Mouse (Mus musculus) myocyte (in vitro differentiated cells): ENCODE measurements around the gene Hfe. TPM values are rescaled to one million over a fixed set of nuclear protein-coding genes. Genes with fewer than 3 reads are reported as not detected.

ENCODE experiments used
- H3K27me3 ChIP-seq: one replicate; pipeline ENCODE4 v1.6.1; 2011; ENCODE audit not compliant: control insufficient read depth, insufficient read depth, insufficient read length
- H3K36me3 ChIP-seq: one replicate; pipeline ENCODE4 v1.6.1; 2011; ENCODE audit not compliant: control insufficient read depth, insufficient read depth
- H3K4me2 ChIP-seq: one replicate; pipeline ENCODE4 v1.6.1; 2011; ENCODE audit warnings: low read depth, control low read depth
- H3K4me3 ChIP-seq: one replicate; pipeline ENCODE4 v1.5.1; 2011; ENCODE audit warnings: mild to moderate bottlenecking, control low read depth, moderate library complexity
- H3K79me2 ChIP-seq: one replicate; pipeline ENCODE4 v1.6.1; 2011; ENCODE audit not compliant: control insufficient read depth, insufficient read depth
- H3ac ChIP-seq: one replicate; pipeline ENCODE4 v1.6.1; 2011; ENCODE audit not compliant: control insufficient read depth, insufficient read length
- CEBPB ChIP-seq: IDR thresholded peaks from 2 replicates; pipeline ENCODE4 v1.6.1; 2011; ENCODE audit warnings: mild to moderate bottlenecking, moderate library complexity; ENCODE audit not compliant: poor library complexity, insufficient read depth, severe bottlenecking
- E2F4 ChIP-seq: IDR thresholded peaks from one replicate; pipeline ENCODE4 v1.6.1; 2011; ENCODE audit warnings: mild to moderate bottlenecking, control low read depth, moderate library complexity; ENCODE audit not compliant: insufficient read depth
- MAX ChIP-seq: IDR thresholded peaks from one replicate; pipeline ENCODE4 v1.6.1; 2011; ENCODE audit warnings: low read depth, mild to moderate bottlenecking, control low read depth
- MYOD1 ChIP-seq, 3 experiments: IDR thresholded peaks; one replicate each; pipeline ENCODE4 v1.6.1; 2011; ENCODE audit warnings: control low read depth in 2 of 3, low read depth in 2 of 3, mild to moderate bottlenecking in 2 of 3, moderate library complexity in 1 of 3; ENCODE audit not compliant: insufficient read length in 2 of 3, control insufficient read depth in 1 of 3
- MYOG ChIP-seq, 3 experiments: IDR thresholded peaks; one replicate each; pipeline ENCODE4 v1.6.1; 2011; ENCODE audit warnings: control low read depth in 2 of 3, low read depth in 2 of 3, mild to moderate bottlenecking in 2 of 3; ENCODE audit not compliant: insufficient read length in 2 of 3, control insufficient read depth in 1 of 3, insufficient read depth in 1 of 3
- POLR2A ChIP-seq: IDR thresholded peaks from one replicate; pipeline ENCODE4 v1.6.1; 2011; ENCODE audit warnings: low read depth, mild to moderate bottlenecking, control low read depth, moderate library complexity; ENCODE audit not compliant: insufficient read length
- POLR2AphosphoS2 ChIP-seq: IDR thresholded peaks from one replicate; pipeline ENCODE4 v1.6.1; 2011; ENCODE audit warnings: low read depth, control low read depth; ENCODE audit not compliant: insufficient read length
- REST ChIP-seq: IDR thresholded peaks from one replicate; pipeline ENCODE4 v1.6.1; 2011; ENCODE audit warnings: mild to moderate bottlenecking, control low read depth, moderate library complexity; ENCODE audit not compliant: insufficient read depth, insufficient read length
- SRF ChIP-seq: IDR thresholded peaks from one replicate; pipeline ENCODE4 v1.6.1; 2011; ENCODE audit warnings: low read depth; ENCODE audit not compliant: control insufficient read depth, insufficient read length
- TCF12 ChIP-seq: IDR thresholded peaks from one replicate; pipeline ENCODE4 v1.6.1; 2011; ENCODE audit warnings: mild to moderate bottlenecking, control low read depth; ENCODE audit not compliant: poor library complexity, insufficient read depth, severe bottlenecking
- TCF3 ChIP-seq: IDR thresholded peaks from one replicate; pipeline ENCODE4 v1.6.1; 2011; ENCODE audit warnings: low read depth, control low read depth; ENCODE audit not compliant: insufficient read length
- USF1 ChIP-seq: IDR thresholded peaks from one replicate; pipeline ENCODE4 v1.6.1; 2011; ENCODE audit warnings: low read depth, mild to moderate bottlenecking, control low read depth, moderate library complexity
- polyA plus RNA-seq: library from polyadenylated mRNA; unstranded; fragments of >200 nt; fragmentation: generic; extraction: Trizol; gene quantifications from one replicate; pipeline ENCODE4 v1.2.1, GENCODE M21; 2012; ENCODE audit warnings: missing spikeins

Gene Hfe
- polyA plus RNA-seq, 1 experiment: 5.1 TPM

DNA sequence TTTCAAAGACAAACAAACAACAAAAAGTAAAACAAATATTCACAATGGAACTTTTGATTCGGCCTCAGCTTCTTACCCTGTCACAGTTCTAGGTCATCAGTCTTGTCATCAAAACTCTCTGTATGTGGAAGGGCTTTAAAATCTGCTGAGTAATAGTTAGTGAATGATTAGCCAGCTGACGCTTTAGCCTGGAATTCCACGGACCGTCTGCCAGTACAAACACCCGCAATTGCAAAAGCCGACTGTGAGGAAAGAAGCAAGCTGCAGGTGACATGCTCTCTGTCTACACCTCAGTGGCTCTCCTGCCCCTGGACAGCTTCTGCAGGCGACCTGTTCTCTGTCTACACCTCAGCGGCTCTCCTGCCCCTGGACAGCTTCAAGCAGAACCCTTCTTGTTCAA is 19.8 kb upstream of the Hfe start:
- no peaks in the 10 kb centered on the region for H3K36me3 ChIP-seq
- H3K27me3 ChIP-seq: no peaks in the 10 kb centered on the region
- no peak overlapping the region for H3K4me3 ChIP-seq
- no peak for TF ChIP-seq MAX
- TF ChIP-seq MYOD1 (IDR thresholded peaks at IDR 0.05; ENCODE audit: control insufficient read depth in 1 of 3, insufficient read length in 2 of 3, low read depth in 2 of 3): no peak
- no peak for TF ChIP-seq CEBPB
- TF ChIP-seq USF1: no peak
- no peak for TF ChIP-seq REST
- no peak for TF ChIP-seq POLR2A
- TF ChIP-seq SRF: no peak
- no peak for TF ChIP-seq TCF12
- no peak for TF ChIP-seq TCF3
- no peak for TF ChIP-seq E2F4
- TF ChIP-seq MYOG (IDR thresholded peaks at IDR 0.05; ENCODE audit: control insufficient read depth in 1 of 3, insufficient read depth in 1 of 3, insufficient read length in 2 of 3, low read depth in 2 of 3): no peak
- no peak for TF ChIP-seq POLR2AphosphoS2
- no peak overlapping the region for H3K4me2 ChIP-seq
- no peaks in the 10 kb centered on the region for H3K79me2 ChIP-seq
- no peak overlapping the region for H3ac ChIP-seq

DNA sequence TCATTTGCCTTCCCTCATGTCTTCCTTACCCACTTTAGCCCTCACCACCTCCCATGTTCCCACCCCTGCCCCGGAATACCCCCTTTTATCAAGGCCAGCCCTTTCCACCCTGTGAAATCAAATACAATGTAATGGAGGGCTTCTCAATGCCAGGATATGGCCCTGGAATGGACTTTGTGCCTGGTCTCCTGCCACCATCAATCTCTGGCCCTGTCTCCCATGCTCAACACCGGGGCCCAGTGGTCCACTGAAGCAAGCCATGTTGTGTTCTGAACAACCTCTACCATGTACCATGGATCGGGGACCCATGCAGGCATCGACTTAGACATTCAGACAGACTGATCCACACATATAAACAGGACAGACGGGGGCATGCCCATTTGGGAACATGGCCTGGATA is 19.1 kb upstream of the Hfe start:
- H3K27me3 ChIP-seq: no peaks in the 10 kb centered on the region
- H3ac ChIP-seq: no peak overlapping the region
- H3K79me2 ChIP-seq: no peaks in the 10 kb centered on the region
- no peak overlapping the region for H3K4me3 ChIP-seq
- no peak for TF ChIP-seq TCF12
- TF ChIP-seq CEBPB: no peak
- no peak for TF ChIP-seq E2F4
- H3K4me2 ChIP-seq: no peak overlapping the region
- no peaks in the 10 kb centered on the region for H3K36me3 ChIP-seq

DNA sequence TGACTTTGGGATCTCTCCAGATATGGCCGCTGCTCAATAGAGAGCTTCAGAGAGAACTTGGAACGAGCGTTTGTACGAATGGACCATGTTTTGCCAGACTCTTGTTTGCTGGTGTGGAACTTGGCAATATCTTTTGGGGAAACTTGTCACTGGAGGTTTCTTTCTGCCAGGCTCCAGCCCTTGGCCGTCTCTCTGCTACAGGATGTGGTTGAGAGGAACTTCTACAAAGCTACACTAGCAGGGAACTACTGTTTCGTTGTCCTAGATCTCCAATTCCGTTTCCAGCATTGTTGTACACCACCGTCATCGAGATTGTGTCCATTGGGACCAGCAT is 18.5 kb upstream of the Hfe start:
- Histone ChIP-seq H3K36me3 (no peaks in the 10 kb centered on the region), H3K4me3 (no peak overlapping the region), H3K79me2 (no peaks in the 10 kb centered on the region), H3K27me3 (no peaks in the 10 kb centered on the region), H3K4me2 (no peak overlapping the region), H3ac (no peak overlapping the region)
- TF ChIP-seq REST: no peak
- TF ChIP-seq CEBPB: no peak
- TF ChIP-seq POLR2A: no peak
- TF ChIP-seq USF1: no peak
- TF ChIP-seq TCF12: no peak
- no peak for TF ChIP-seq POLR2AphosphoS2
- no peak for TF ChIP-seq MYOD1 (IDR thresholded peaks at IDR 0.05; ENCODE audit: control insufficient read depth in 1 of 3, insufficient read length in 2 of 3, low read depth in 2 of 3)
- no peak for TF ChIP-seq E2F4
- no peak for TF ChIP-seq TCF3
- no peak for TF ChIP-seq MYOG (IDR thresholded peaks at IDR 0.05; ENCODE audit: control insufficient read depth in 1 of 3, insufficient read depth in 1 of 3, insufficient read length in 2 of 3, low read depth in 2 of 3)
- TF ChIP-seq MAX: no peak
- TF ChIP-seq SRF: no peak

DNA sequence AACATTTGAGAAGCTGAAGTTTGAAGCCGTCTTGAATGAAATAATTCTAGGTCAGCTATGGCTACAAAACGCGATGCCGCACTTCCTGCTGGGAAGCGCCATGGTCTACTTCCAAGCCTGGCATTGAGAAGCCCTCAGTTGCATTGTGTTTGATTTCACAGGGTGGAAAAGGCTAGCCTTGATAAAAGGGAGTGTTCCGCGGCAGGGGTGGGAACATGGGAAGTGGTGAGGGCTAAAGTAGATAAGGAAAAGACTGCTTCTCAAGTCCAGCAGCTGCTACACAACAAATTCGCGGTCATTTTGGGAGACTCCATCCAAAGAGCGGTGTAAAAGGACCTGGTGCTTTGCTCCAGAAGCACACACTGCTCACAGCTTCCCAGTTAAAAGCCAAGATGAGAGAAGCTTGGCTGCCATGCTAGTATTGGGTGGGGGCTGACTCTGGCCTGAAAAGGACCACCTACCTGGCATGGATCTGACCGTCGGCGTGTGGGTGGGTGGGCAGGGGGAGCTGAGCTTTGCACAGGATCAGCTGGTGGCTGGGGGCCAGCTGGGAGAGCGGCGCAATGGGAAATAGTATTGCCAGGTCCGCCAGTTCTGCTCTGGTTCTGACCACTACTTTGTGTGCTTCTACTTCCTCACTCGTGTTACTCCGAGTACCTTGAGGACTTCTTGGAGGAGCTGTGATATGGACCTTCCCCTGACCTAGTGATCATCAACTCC is 18.0 kb upstream of the Hfe start:
- TF ChIP-seq POLR2A (no peak), USF1 (no peak), MYOD1 (IDR thresholded peaks at IDR 0.05; ENCODE audit: control insufficient read depth in 1 of 3, insufficient read length in 2 of 3, low read depth in 2 of 3) (no peak), REST (no peak), E2F4 (no peak), MYOG (IDR thresholded peaks at IDR 0.05; ENCODE audit: control insufficient read depth in 1 of 3, insufficient read depth in 1 of 3, insufficient read length in 2 of 3, low read depth in 2 of 3) (no peak)
- no peaks in the 10 kb centered on the region for H3K79me2 ChIP-seq
- H3K4me3 ChIP-seq: no peak overlapping the region
- no peaks in the 10 kb centered on the region for H3K27me3 ChIP-seq
- no peaks in the 10 kb centered on the region for H3K36me3 ChIP-seq
- H3K4me2 ChIP-seq: no peak overlapping the region
- no peak overlapping the region for H3ac ChIP-seq

DNA sequence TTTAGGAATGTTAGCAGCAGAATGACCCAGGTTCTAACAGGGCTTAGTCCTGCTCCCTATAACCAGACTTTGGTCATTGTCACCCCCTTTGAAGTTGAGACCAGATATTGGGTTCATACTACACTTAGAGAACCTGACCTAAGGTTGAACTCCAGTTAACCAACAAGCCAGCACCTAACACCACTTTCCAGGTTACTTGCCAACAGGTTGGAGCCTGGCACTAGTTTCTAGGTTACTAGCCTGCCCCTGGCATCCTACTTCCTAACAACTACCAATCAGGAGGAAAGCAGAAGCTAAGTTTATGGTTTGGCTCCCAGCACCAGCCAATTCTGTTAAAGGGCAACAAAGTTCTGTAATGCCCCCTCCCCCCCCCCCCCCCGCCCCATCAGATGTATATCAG is 14.6 kb upstream of the Hfe start:
- H3K79me2 ChIP-seq: no peaks in the 10 kb centered on the region
- TF ChIP-seq SRF (no peak), TCF3 (no peak), MAX (no peak), MYOD1 (IDR thresholded peaks at IDR 0.05; ENCODE audit: control insufficient read depth in 1 of 3, insufficient read length in 2 of 3, low read depth in 2 of 3) (no peak), MYOG (IDR thresholded peaks at IDR 0.05; ENCODE audit: control insufficient read depth in 1 of 3, insufficient read depth in 1 of 3, insufficient read length in 2 of 3, low read depth in 2 of 3) (no peak), POLR2A (no peak)
- no peaks in the 10 kb centered on the region for H3K27me3 ChIP-seq
- no peaks in the 10 kb centered on the region for H3K36me3 ChIP-seq
- no peak overlapping the region for H3K4me2 ChIP-seq
- H3K4me3 ChIP-seq: no peak overlapping the region
- no peak overlapping the region for H3ac ChIP-seq
